Mouse (Mus musculus) myocyte (in vitro differentiated cells): ENCODE results near the gene Dock1.

Experiments
- CEBPB ChIP-seq: IDR thresholded peaks from 2 replicates; pipeline ENCODE4 v1.6.1; 2011; ENCODE audit warnings: mild to moderate bottlenecking, moderate library complexity; ENCODE audit not compliant: poor library complexity, insufficient read depth, severe bottlenecking
- E2F4 ChIP-seq: IDR thresholded peaks from one replicate; pipeline ENCODE4 v1.6.1; 2011; ENCODE audit warnings: mild to moderate bottlenecking, control low read depth, moderate library complexity; ENCODE audit not compliant: insufficient read depth
- MAX ChIP-seq: IDR thresholded peaks from one replicate; pipeline ENCODE4 v1.6.1; 2011; ENCODE audit warnings: low read depth, mild to moderate bottlenecking, control low read depth
- MYOD1 ChIP-seq, 3 experiments: IDR thresholded peaks; one replicate each; pipeline ENCODE4 v1.6.1; 2011; ENCODE audit warnings: control low read depth in 2 of 3, low read depth in 2 of 3, mild to moderate bottlenecking in 2 of 3, moderate library complexity in 1 of 3; ENCODE audit not compliant: insufficient read length in 2 of 3, control insufficient read depth in 1 of 3
- MYOG ChIP-seq, 3 experiments: IDR thresholded peaks; one replicate each; pipeline ENCODE4 v1.6.1; 2011; ENCODE audit warnings: control low read depth in 2 of 3, low read depth in 2 of 3, mild to moderate bottlenecking in 2 of 3; ENCODE audit not compliant: insufficient read length in 2 of 3, control insufficient read depth in 1 of 3, insufficient read depth in 1 of 3
- POLR2A ChIP-seq: IDR thresholded peaks from one replicate; pipeline ENCODE4 v1.6.1; 2011; ENCODE audit warnings: low read depth, mild to moderate bottlenecking, control low read depth, moderate library complexity; ENCODE audit not compliant: insufficient read length
- POLR2AphosphoS2 ChIP-seq: IDR thresholded peaks from one replicate; pipeline ENCODE4 v1.6.1; 2011; ENCODE audit warnings: low read depth, control low read depth; ENCODE audit not compliant: insufficient read length
- TCF12 ChIP-seq: IDR thresholded peaks from one replicate; pipeline ENCODE4 v1.6.1; 2011; ENCODE audit warnings: mild to moderate bottlenecking, control low read depth; ENCODE audit not compliant: poor library complexity, insufficient read depth, severe bottlenecking
- USF1 ChIP-seq: IDR thresholded peaks from one replicate; pipeline ENCODE4 v1.6.1; 2011; ENCODE audit warnings: low read depth, mild to moderate bottlenecking, control low read depth, moderate library complexity

GRCm38 (mm10) chr7:134931886-134932285, 261.4 kb downstream of the Dock1 start:
- TF ChIP-seq USF1, result no peak
- no peak for TF ChIP-seq POLR2A
- TF ChIP-seq E2F4, result no peak
- no peak for TF ChIP-seq CEBPB
- TF ChIP-seq MYOG (IDR thresholded peaks at IDR 0.05; ENCODE audit: control insufficient read depth in 1 of 3, insufficient read depth in 1 of 3, insufficient read length in 2 of 3, low read depth in 2 of 3), result no peak
- no peak for TF ChIP-seq POLR2AphosphoS2
- no peak for TF ChIP-seq MYOD1 (IDR thresholded peaks at IDR 0.05; ENCODE audit: control insufficient read depth in 1 of 3, insufficient read length in 2 of 3, low read depth in 2 of 3)
- TF ChIP-seq MAX, result no peak
- TF ChIP-seq TCF12, result no peak
